Mouse (Mus musculus) ES-E14 (cell line): ENCODE results near the gene Lypd4.

Source experiments
- CHD2 ChIP-seq: IDR thresholded peaks from 2 replicates; pipeline ENCODE4 v1.6.1; 2014; ENCODE audit warnings: mild to moderate bottlenecking, low read depth, low read length, inconsistent platforms
- MAFK ChIP-seq: IDR thresholded peaks from 2 replicates; pipeline ENCODE4 v1.6.1; 2014; ENCODE audit warnings: mild to moderate bottlenecking, low read depth, low read length, inconsistent platforms; ENCODE audit not compliant: insufficient read depth

DNA sequence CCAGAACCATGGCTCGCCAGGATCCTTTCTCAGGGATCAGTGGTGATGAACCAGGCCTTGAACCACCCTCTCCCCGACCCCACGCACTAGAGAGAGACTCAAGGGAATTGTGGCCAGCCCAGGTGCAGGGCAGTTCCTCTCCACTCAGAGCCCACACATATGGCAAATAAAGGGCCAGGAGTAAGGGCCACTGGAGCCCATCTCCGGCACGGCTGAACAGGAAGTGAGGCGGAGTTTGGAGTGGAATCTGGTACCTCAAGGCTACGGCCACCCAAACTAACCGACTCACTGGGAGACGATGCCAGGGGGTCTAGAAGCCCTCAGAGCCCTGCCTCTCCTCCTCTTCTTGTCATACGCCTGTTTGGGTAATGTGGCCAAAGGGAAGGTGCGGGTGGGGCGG is 27.5 kb upstream of the Lypd4 start, which contains the start of gene Cd79a:
- TF ChIP-seq MAFK (no peak), CHD2 (no peak)
